Mouse (Mus musculus) midbrain, embryonic 14.5 days (tissue): ENCODE measurements around the gene Apex2. TPM values are rescaled to one million over a fixed set of nuclear protein-coding genes. Genes with fewer than 3 reads are reported as not detected.
"Not testable (repeated sequence)": the region's sequence is repeated elsewhere in the genome, so short reads cannot be mapped to it uniquely, and the experiment has no call there.

ENCODE experiments used
- ATAC-seq: fragments of 200-750 bp; cut with Nextera tagmentation; 2 replicates; pipeline ENCODE4 v1.8.0; 2017; ENCODE audit warnings: moderate number of reproducible peaks, moderate library complexity; ENCODE audit not compliant: low FRiP score, low TSS enrichment
- DNase-seq: peaks from one replicate; pipeline ENCODE4 v3.0.0-alpha.2; 2015
- H3K27ac ChIP-seq: fragments of 300-500 bp; sonication (generic); replicated peaks from 2 replicates; pipeline ENCODE4 v1.5.1; 2014; ENCODE audit warnings: mild to moderate bottlenecking, low read depth, low read length, moderate library complexity
- H3K27me3 ChIP-seq: fragments of 300-500 bp; sonication (generic); 2 replicates; pipeline ENCODE4 v1.6.1; 2014; ENCODE audit warnings: low read length, control low read depth, mixed read lengths; ENCODE audit not compliant: control insufficient read depth, insufficient read depth
- H3K36me3 ChIP-seq: fragments of 300-500 bp; sonication (generic); 2 replicates; pipeline ENCODE4 v1.6.1; 2014; ENCODE audit warnings: low read length, control low read depth; ENCODE audit not compliant: control insufficient read depth, insufficient read depth
- H3K4me1 ChIP-seq: fragments of 300-500 bp; sonication (generic); 2 replicates; pipeline ENCODE4 v1.6.1; 2014; ENCODE audit warnings: mild to moderate bottlenecking, antibody characterized with exemption, low read length, control low read depth; ENCODE audit not compliant: control insufficient read depth, insufficient read depth
- H3K4me2 ChIP-seq: fragments of 300-500 bp; sonication (generic); 2 replicates; pipeline ENCODE4 v1.6.1; 2014; ENCODE audit warnings: mild to moderate bottlenecking, low read length, moderate library complexity
- H3K4me3 ChIP-seq: fragments of 300-500 bp; sonication (generic); replicated peaks from 2 replicates; pipeline ENCODE4 v1.5.1; 2014; ENCODE audit warnings: low read depth, low read length
- H3K9ac ChIP-seq: fragments of 300-500 bp; sonication (generic); replicated peaks from 2 replicates; pipeline ENCODE4 v1.6.1; 2014; ENCODE audit warnings: mild to moderate bottlenecking, low read length, moderate library complexity
- H3K9me3 ChIP-seq: fragments of 300-500 bp; sonication (generic); 2 replicates; pipeline ENCODE4 v1.6.1; 2016; ENCODE audit warnings: low read length, control low read depth, mixed read lengths; ENCODE audit not compliant: control insufficient read depth
- WGBS: fragments of 180-500 bp; shearing (Covaris S2); extraction: QIAGEN DNeasy Blood & Tissue Kit; methylation state at CpG from one replicate; pipeline ENCODE4 v1.1.7; 2014; 5-methylcytosine and 5-hydroxymethylcytosine counted together
- polyA plus RNA-seq: library from polyadenylated mRNA; unstranded; fragments of >200 nt; fragmentation: Nextera tagmentation; extraction: Ambion mirVana; gene quantifications from 2 replicates; pipeline ENCODE4 v1.2.1, GENCODE M21; 2014

The Apex2 gene
- polyA plus RNA-seq, 1 experiment from 2014 or later, result 18.6 TPM

- H3K4me1 ChIP-seq, result no peaks in the 10 kb centered on the region
- H3K4me3 ChIP-seq, result no peak overlapping the region
- DNase-seq (no peak), ATAC-seq (no peak)
- no peaks in the 10 kb centered on the region for H3K36me3 ChIP-seq
- no peak overlapping the region for H3K9ac ChIP-seq
- no peaks in the 10 kb centered on the region for H3K27me3 ChIP-seq
- no peak overlapping the region for H3K4me2 ChIP-seq
- H3K27ac ChIP-seq, result no peak overlapping the region
- H3K9me3 ChIP-seq, result no peaks in the 10 kb centered on the region
These were observed 73.7 kb downstream of the Apex2 start for GRCm38 (mm10) chrX:150516015-150516414.

DNA sequence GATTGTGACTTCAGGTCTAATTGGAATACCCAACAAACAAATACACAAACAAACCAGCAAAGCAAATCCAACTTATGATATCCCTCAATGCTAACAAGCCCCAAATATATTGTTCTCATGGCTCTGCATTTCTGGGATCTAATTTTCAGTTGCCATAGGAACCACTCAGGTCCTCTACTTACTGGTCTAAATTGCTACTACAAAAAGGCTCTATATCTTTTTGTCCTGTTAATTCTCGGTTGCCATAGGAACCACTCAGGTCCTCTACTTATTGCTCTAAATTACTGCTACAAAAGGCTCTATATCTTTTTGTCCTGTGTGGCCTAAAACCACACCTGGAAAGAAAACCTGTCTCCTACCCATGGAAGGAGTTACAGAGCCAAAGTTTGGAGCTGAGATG lies 75.5 kb downstream of the Apex2 start:
- no peak for ATAC-seq

DNA sequence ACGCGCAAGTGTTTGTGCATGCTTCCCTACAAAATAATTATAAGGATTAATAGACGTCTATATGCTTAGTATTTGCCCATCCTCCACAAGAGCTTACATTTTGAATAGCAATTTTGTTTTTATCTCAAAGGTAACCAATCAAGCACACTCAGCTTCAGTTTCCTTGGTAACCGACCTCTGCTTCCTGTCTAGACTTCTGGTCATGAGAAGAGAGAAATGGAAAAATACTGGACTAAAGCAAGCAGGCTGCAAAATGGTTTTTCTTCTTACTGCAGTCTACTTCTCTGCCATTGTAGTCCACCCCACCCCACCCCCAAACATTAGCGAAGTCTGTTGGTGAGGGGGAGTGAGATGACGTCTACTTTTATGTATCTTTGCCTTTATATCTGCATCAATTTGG lies 78.4 kb downstream of the Apex2 start:
- Histone ChIP-seq H3K27me3 (no peaks in the 10 kb centered on the region), H3K9ac (no peak overlapping the region), H3K4me2 (no peak overlapping the region), H3K27ac (peak overlapping the region; percentile 66), H3K36me3 (no peaks in the 10 kb centered on the region), H3K4me1 (no peaks in the 10 kb centered on the region), H3K9me3 (no peaks in the 10 kb centered on the region), H3K4me3 (no peak overlapping the region)
- WGBS, result 74% methylated on average over 6 of the region's 6 CpGs
- peak; percentile 47 for DNase-seq
- ATAC-seq, result no peak

More for the DNA sequence above, 75.5 kb downstream of the Apex2 start:
- H3K9ac ChIP-seq, result no peak overlapping the region
- no peak overlapping the region for H3K4me2 ChIP-seq
- H3K27ac ChIP-seq, result no peak overlapping the region
- H3K9me3 ChIP-seq, result no peaks in the 10 kb centered on the region
- H3K4me3 ChIP-seq, result no peak overlapping the region
- no peaks in the 10 kb centered on the region for H3K27me3 ChIP-seq
- no peaks in the 10 kb centered on the region for H3K36me3 ChIP-seq
- DNase-seq, result peak; percentile 5
- H3K4me1 ChIP-seq, result no peaks in the 10 kb centered on the region
- WGBS, result 85% methylated on average over 1 of the region's 1 CpGs

- Histone ChIP-seq H3K4me3 (no peak overlapping the region), H3K9ac (no peak overlapping the region), H3K4me2 (no peak overlapping the region), H3K36me3 (no peaks in the 10 kb centered on the region), H3K9me3 (no peaks in the 10 kb centered on the region), H3K27ac (no peak overlapping the region), H3K27me3 (no peaks in the 10 kb centered on the region), H3K4me1 (no peaks in the 10 kb centered on the region)
- 46% methylated on average over 4 of the region's 4 CpGs for WGBS
- DNase-seq (peak; percentile 81), ATAC-seq (no peak)
These were observed 79.0 kb downstream of the Apex2 start for GRCm38 (mm10) chrX:150510631-150511030.

DNA sequence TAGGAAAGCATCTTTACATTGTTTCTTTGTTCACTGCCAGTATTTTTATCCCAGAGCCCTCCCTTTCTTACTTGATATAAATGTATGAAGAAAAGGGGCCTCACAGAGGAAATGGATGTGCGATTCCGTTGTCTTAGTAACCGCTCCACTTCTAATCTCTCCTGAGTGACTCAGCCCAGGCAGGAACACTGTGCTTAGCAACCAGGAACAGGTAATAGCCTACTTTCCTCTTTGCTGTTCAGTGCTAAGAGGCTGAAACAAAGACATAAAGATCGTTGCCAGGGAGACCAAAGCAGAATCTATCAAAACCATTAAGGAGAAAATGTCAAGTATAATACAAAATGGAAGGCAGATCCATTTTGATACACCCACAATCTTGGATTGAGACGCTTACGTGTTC lies 81.0 kb downstream of the Apex2 start:
- WGBS, result 58% methylated on average over 6 of the region's 6 CpGs
- no peak; the same call in 1 of the 2 replicates for ATAC-seq
- no peaks in the 10 kb centered on the region for H3K27me3 ChIP-seq
- no peak overlapping the region for H3K9ac ChIP-seq
- H3K27ac ChIP-seq, result peak overlapping the region; percentile 71
- H3K4me3 ChIP-seq, result no peak overlapping the region
- DNase-seq, result peak; percentile 48
- no peaks in the 10 kb centered on the region for H3K4me1 ChIP-seq
- H3K9me3 ChIP-seq, result no peaks in the 10 kb centered on the region
- no peaks in the 10 kb centered on the region for H3K36me3 ChIP-seq
- H3K4me2 ChIP-seq, result no peak overlapping the region

GRCm38 (mm10) chrX:150487811-150488210 lies 101.9 kb downstream of the Apex2 start:
- not testable (repeated sequence) for ATAC-seq, H3K4me2 ChIP-seq, DNase-seq, H3K27me3 ChIP-seq, H3K4me1 ChIP-seq, H3K4me3 ChIP-seq, H3K27ac ChIP-seq, H3K36me3 ChIP-seq, H3K9ac ChIP-seq, H3K9me3 ChIP-seq
- WGBS, result 82% methylated on average over 1 of the region's 10 CpGs

DNA sequence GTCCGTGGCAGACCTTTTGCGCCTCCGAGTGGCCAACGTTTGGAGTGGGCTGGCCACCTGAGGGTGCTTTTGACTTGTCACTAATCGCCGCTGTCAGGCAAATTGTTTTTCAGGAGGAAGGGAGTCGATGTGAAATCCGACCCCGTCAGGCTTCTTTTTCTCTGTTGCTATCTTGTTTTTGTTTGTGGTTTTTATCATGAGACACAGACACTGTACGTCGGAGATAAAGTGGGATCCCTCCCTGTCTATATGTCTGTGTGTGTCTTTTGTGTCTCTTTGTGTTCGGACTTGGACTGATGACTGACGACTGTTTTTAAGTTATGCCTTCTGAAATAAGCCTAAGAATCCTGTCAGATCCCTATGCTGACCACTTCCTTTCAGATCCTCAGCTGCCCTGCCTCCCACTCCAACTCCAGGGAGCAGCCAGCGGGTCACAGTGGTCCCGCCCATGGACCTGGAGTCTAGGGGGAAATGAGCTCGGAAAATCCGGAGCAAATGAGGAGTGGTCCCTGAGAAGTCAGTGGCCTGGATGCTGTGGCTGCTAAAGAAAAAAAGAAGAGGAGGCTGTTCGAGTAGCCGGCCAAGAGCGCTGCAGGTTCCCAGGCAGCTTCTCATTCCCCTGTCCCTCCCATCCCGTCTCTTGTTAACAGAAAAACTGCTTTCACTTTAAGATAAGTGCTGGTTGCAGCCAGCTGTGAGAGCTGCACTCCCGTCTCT lies 103.2 kb downstream of the Apex2 start:
- WGBS, result 62% methylated on average over 6 of the region's 22 CpGs

DNA sequence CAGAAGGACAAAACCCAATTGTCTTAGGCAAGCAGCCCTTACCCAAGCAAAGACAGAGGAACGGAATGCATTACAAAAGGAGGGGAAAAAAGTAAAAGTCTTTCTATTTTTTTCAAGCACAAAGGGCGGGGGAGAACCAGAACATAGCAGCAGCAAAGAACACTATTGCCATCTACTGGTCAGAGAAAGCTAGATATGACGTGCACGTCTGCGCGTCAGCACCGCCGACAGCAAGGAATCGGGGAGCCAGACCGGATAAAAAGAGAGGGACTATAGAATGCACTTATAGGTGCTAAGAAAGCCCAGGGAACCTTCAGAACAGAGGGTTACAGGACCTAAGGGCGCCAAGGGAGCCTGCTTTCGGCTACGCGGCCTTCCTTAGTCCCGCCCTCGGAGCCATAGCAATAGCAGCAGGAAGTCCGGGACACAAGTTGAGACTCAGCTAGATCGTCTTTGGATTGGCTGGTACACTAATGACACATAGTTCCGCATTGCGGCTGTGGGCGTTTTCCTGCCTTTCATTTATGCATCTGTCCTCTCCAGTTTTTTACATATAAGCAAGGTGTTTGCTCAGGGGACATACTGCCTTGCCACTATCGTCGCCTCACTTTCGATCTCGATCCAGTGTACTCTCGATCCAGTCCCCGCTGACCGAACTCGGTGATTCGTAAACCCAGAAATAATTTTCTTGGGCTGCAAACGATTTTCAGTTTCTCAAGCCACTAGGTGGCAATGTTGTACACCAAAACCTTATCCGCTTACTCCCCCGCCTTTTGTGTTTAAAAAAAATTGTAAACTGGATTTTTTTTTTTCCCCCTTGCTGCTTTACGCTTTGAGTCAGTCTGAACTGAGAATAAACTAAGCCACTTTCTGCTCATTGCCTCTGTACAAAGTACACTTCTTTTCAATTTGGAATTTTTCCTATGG lies 111.6 kb downstream of the Apex2 start:
- Histone ChIP-seq H3K4me1 (no peaks in the 10 kb centered on the region), H3K9me3 (no peaks in the 10 kb centered on the region), H3K4me2 (peak overlapping the region; percentile 36), H3K9ac (peak overlapping the region; percentile 38), H3K27me3 (no peaks in the 10 kb centered on the region), H3K4me3 (peak overlapping the region; percentile 44), H3K36me3 (no peaks in the 10 kb centered on the region), H3K27ac (peak overlapping the region; percentile 93)
- WGBS, result 2% methylated on average over 34 of the region's 34 CpGs
- DNase-seq, result peak; percentile 93
- ATAC-seq, result peak; percentile 98

More for the DNA sequence above, 103.2 kb downstream of the Apex2 start:
- H3K36me3 ChIP-seq, H3K4me1 ChIP-seq, DNase-seq, H3K27me3 ChIP-seq, H3K27ac ChIP-seq, H3K4me3 ChIP-seq, H3K4me2 ChIP-seq, H3K9me3 ChIP-seq, H3K9ac ChIP-seq, ATAC-seq: not testable (repeated sequence)
